ENCODE assay signal across 9 mouse cellular contexts in genomic region chr9:25167458-25168084, GRCm38 (mm10). TPM values are rescaled to one million over a fixed set of nuclear protein-coding genes. Genes with fewer than 3 reads are reported as not detected.
DNase-seq lines count a peak whose midpoint lies in the region; ATAC-seq and TF ChIP-seq lines count a peak whose summit lies in the region.
"Had no signal": no experiment of that assay in that cellular context is flagged by ENCODE, and none has a peak within 500 bp of the region (broad histone marks: within the 10 kb centered on the region; RNA-seq: fewer than 3 reads in every experiment).

No protein-coding gene starts in this region.

- no peak overlapping the region for H3K27ac ChIP-seq in hindbrain, embryonic 10.5 days
- H3K27ac ChIP-seq in hindbrain, embryonic 12.5 days, result no peak overlapping the region
- H3K27ac ChIP-seq in forebrain, embryonic 16.5 days (ENCODE audit: low read length), result no peak overlapping the region
- peak overlapping the region; percentile 50; the same call in 1 of the 2 replicates for H3K27ac ChIP-seq in left cerebral cortex, adult 2 months
- H3K27ac ChIP-seq: neural tube, embryonic 13.5 days had no signal

- no peak overlapping the region for H3K4me2 ChIP-seq in hindbrain, embryonic 12.5 days (replicated peaks)
- H3K4me2 ChIP-seq in forebrain, embryonic 16.5 days (ENCODE audit: low read length), result no peak overlapping the region
- H3K4me2 ChIP-seq: neural tube, embryonic 13.5 days had no signal

- peak; percentile 63 for DNase-seq in hindbrain, embryonic 10.5 days (ENCODE audit: low spot score)
- peak; percentile 42 for DNase-seq in cerebellum, adult 11-12 months
- peak; percentile 97 for DNase-seq in induced T-regulatory cell, adult 2 months (ENCODE audit: low read depth)
- DNase-seq in left cerebral cortex, adult 2 months (ENCODE audit: extremely low spot score in 1 of 2, low spot score in 2 of 2), result peak; percentile 71 to 80
- DNase-seq in spleen, adult 18-20 months, result peak; percentile 64 to 83

- H3K9me3 ChIP-seq in hindbrain, embryonic 10.5 days, result no peaks in the 10 kb centered on the region
- H3K9me3 ChIP-seq in hindbrain, embryonic 12.5 days (replicated peaks), result no peaks in the 10 kb centered on the region
- no peaks in the 10 kb centered on the region for H3K9me3 ChIP-seq in forebrain, embryonic 16.5 days (ENCODE audit: control insufficient read depth, low read length)
- H3K9me3 ChIP-seq: neural tube, embryonic 13.5 days had no signal

- TF ChIP-seq CTCF in left cerebral cortex, adult 2 months (IDR thresholded peaks at IDR 0.05), result peak; percentile 83

- H3K27me3 ChIP-seq in hindbrain, embryonic 10.5 days (ENCODE audit: insufficient read depth, poor library complexity, severe bottlenecking), result no peaks in the 10 kb centered on the region
- no peaks in the 10 kb centered on the region for H3K27me3 ChIP-seq in hindbrain, embryonic 12.5 days
- no peaks in the 10 kb centered on the region for H3K27me3 ChIP-seq in forebrain, embryonic 16.5 days (replicated peaks; ENCODE audit: control insufficient read depth, insufficient read depth, low read length)
- H3K27me3 ChIP-seq: neural tube, embryonic 13.5 days had no signal

- H3K4me3 ChIP-seq in hindbrain, embryonic 10.5 days, result no peak overlapping the region
- H3K4me3 ChIP-seq in hindbrain, embryonic 12.5 days, result no peak overlapping the region
- no peak overlapping the region for H3K4me3 ChIP-seq in forebrain, embryonic 16.5 days (replicated peaks; ENCODE audit: low read length)
- H3K4me3 ChIP-seq in left cerebral cortex, adult 2 months, result no peak overlapping the region
- H3K4me3 ChIP-seq: neural tube, embryonic 13.5 days had no signal

- no peaks in the 10 kb centered on the region for H3K36me3 ChIP-seq in hindbrain, embryonic 10.5 days
- H3K36me3 ChIP-seq in hindbrain, embryonic 12.5 days, result no peaks in the 10 kb centered on the region
- no peaks in the 10 kb centered on the region for H3K36me3 ChIP-seq in forebrain, embryonic 16.5 days (ENCODE audit: control insufficient read depth, insufficient read depth)
- H3K36me3 ChIP-seq: neural tube, embryonic 13.5 days had no signal

- intact Hi-C loops in left cerebral cortex, adult 2 months (cut with DNase I), result loop anchor here (2.0 kb wide), 1 partner anchor 141 kb away; no protein-coding TSS in a partner anchor

- 34% methylated on average over 6 of the region's 6 CpGs for WGBS in hindbrain, embryonic 10.5 days
- 37% methylated on average over 6 of the region's 6 CpGs for WGBS in hindbrain, embryonic 12.5 days
- 32% methylated on average over 6 of the region's 6 CpGs for WGBS in forebrain, embryonic 16.5 days

- no peak for ATAC-seq in hindbrain, embryonic 12.5 days (ENCODE audit: low FRiP score)
- ATAC-seq in forebrain, embryonic 16.5 days, result peak; percentile 57; the same call in 1 of the 2 replicates
- ATAC-seq in megakaryocyte-erythroid progenitor cell, adult 5-6 weeks (replicated peaks; ENCODE audit: low FRiP score, low TSS enrichment, poor library complexity, severe bottlenecking), result peak; percentile 100

- H3K9ac ChIP-seq in hindbrain, embryonic 12.5 days, result no peak overlapping the region
- no peak overlapping the region for H3K9ac ChIP-seq in forebrain, embryonic 16.5 days (replicated peaks; ENCODE audit: low read depth, low read length)
- H3K9ac ChIP-seq: neural tube, embryonic 13.5 days had no signal

- H3K4me1 ChIP-seq in hindbrain, embryonic 10.5 days (replicated peaks), result no peaks in the 10 kb centered on the region
- H3K4me1 ChIP-seq in hindbrain, embryonic 12.5 days, result no peaks in the 10 kb centered on the region
- H3K4me1 ChIP-seq in forebrain, embryonic 16.5 days (replicated peaks; ENCODE audit: control insufficient read depth, insufficient read depth, low read length), result no peaks in the 10 kb centered on the region
- H3K4me1 ChIP-seq: neural tube, embryonic 13.5 days had no signal

RNA-seq across cellular contexts. Expression of gene Herpud2, which starts 16.0 kb away (rescaled TPM):
- polyA plus RNA-seq in hindbrain, embryonic 10.5 days (2016; fragmentation: Nextera tagmentation; extraction: Ambion mirVana), result 25.1 and 31.8 TPM in 2 replicates
- 43.3 and 48.2 TPM in 2 replicates for polyA plus RNA-seq in hindbrain, embryonic 12.5 days (2016; fragmentation: Nextera tagmentation; extraction: Ambion mirVana)
- polyA plus RNA-seq in forebrain, embryonic 16.5 days (2015; fragmentation: Nextera tagmentation; extraction: Ambion mirVana), result 35.7 and 41.8 TPM in 2 replicates
- total RNA-seq in left cerebral cortex, adult 2 months (2021), result 10 to 100 TPM; 49.6 to 51.0 TPM
- total RNA-seq in megakaryocyte-erythroid progenitor cell, adult 5-6 weeks (2014; fragmentation: Nextera tagmentation), result 26.4 and 28.0 TPM in 2 replicates
- total RNA-seq in megakaryocyte-erythroid progenitor cell, adult 5-6 weeks (2017), result 12.6 and 13.9 TPM in 2 replicates

Comparison
In these comparisons a context has a peak if more than half of its experiments do, and no peak if none do; other contexts are left out.
1. DNase-seq: peak in every context shown above with its lines; median percentile 97 in induced T-regulatory cell, adult 2 months; 76 in left cerebral cortex, adult 2 months; 74 in spleen, adult 18-20 months; 63 in hindbrain, embryonic 10.5 days; 42 in cerebellum, adult 11-12 months.